Mouse (Mus musculus) heart, embryonic 10.5 days (tissue): ENCODE results near the gene Rab31. TPM values are rescaled to one million over a fixed set of nuclear protein-coding genes. Genes with fewer than 3 reads are reported as not detected.
A peak's percentile ranks its signal among the peaks of the same experiment; 100 is the strongest.

ENCODE experiments used
- DNase-seq: peaks from one replicate; pipeline ENCODE4 v3.0.0-alpha.2; 2017; ENCODE audit warnings: low spot score
- H3K27ac ChIP-seq: fragments of 300-500 bp; sonication (generic); 2 replicates; pipeline ENCODE4 v1.5.1; 2016; ENCODE audit warnings: mild to moderate bottlenecking
- H3K27me3 ChIP-seq: fragments of 300-500 bp; sonication (generic); 2 replicates; pipeline ENCODE4 v1.6.1; 2016; ENCODE audit warnings: mild to moderate bottlenecking; ENCODE audit not compliant: poor library complexity, insufficient read depth, severe bottlenecking
- H3K36me3 ChIP-seq: fragments of 300-500 bp; sonication (generic); 2 replicates; pipeline ENCODE4 v1.6.1; 2016; ENCODE audit warnings: mild to moderate bottlenecking, moderate library complexity
- H3K4me1 ChIP-seq: fragments of 300-500 bp; sonication (generic); 2 replicates; pipeline ENCODE4 v1.6.1; 2016; ENCODE audit warnings: mild to moderate bottlenecking
- H3K4me3 ChIP-seq: fragments of 300-500 bp; sonication (generic); 2 replicates; pipeline ENCODE4 v1.5.1; 2016; ENCODE audit warnings: mild to moderate bottlenecking, moderate library complexity
- H3K9me3 ChIP-seq: fragments of 300-500 bp; sonication (generic); 2 replicates; pipeline ENCODE4 v1.6.1; 2016; ENCODE audit warnings: mild to moderate bottlenecking, moderate library complexity
- WGBS: fragments of 180-500 bp; shearing (Covaris S2); methylation state at CpG from one replicate; pipeline ENCODE4 v1.1.7; 2016; 5-methylcytosine and 5-hydroxymethylcytosine counted together
- polyA plus RNA-seq: library from polyadenylated mRNA; unstranded; fragments of >200 nt; fragmentation: Nextera tagmentation; extraction: Ambion mirVana; gene quantifications from 2 replicates; pipeline ENCODE4 v1.2.1, GENCODE M21; 2016

Rab31 gene
- polyA plus RNA-seq, 1 experiment from 2014 or later, result 35.7 TPM

DNA sequence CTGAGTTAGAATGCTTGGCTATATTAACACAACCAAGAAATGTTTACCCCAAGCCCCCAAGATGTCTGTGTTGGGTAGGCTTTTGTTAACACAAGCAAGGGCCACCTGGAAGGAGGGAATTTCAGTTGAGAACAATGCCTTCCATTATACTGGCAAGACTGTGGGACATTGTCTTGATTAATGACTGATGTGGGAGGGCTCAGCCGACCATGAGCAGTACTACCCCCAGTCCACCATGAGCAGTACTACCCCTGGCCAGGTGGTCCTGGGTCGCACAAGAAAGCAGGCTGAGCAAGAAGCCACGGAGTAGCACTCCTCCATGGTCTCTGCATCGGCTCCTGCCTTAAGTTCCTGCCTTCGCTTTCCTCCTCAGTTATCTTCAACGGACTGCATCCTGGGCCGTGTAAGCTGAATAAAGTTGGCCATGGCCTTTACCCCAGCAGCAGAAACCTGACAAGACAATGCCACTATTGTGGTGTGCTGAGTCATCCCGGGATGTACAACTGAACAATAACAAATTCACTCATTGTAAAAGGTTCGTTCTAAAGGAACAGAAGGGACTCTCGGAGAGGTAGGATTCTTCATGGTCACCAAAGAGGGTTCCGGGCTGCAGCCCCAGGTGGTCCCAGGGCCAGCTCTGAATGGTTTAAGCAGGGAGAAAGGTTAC, 28.8 kb downstream of the Rab31 start:
- Histone ChIP-seq H3K4me1 (peaks cover 17% of the 10 kb centered on the region; the same call in 1 of the 2 replicates), H3K9me3 (no peaks in the 10 kb centered on the region), H3K27me3 (no peaks in the 10 kb centered on the region), H3K4me3 (no peak overlapping the region), H3K36me3 (peaks cover 4% of the 10 kb centered on the region; the same call in 1 of the 2 replicates), H3K27ac (no peak overlapping the region)
- DNase-seq, result no peak
- 84% methylated on average over 11 of the region's 11 CpGs for WGBS

GRCm38 (mm10) chr17:65742969-65743368, 29.6 kb downstream of the Rab31 start:
- no peaks in the 10 kb centered on the region for H3K27me3 ChIP-seq
- 80% methylated on average over 4 of the region's 4 CpGs for WGBS
- peaks cover 4% of the 10 kb centered on the region; the same call in 1 of the 2 replicates for H3K36me3 ChIP-seq
- H3K4me3 ChIP-seq, result no peak overlapping the region
- DNase-seq, result no peak
- no peaks in the 10 kb centered on the region for H3K9me3 ChIP-seq
- peaks cover 17% of the 10 kb centered on the region; the same call in 1 of the 2 replicates for H3K4me1 ChIP-seq
- H3K27ac ChIP-seq, result no peak overlapping the region

GRCm38 (mm10) chr17:65742245-65742905, 30.2 kb downstream of the Rab31 start:
- no peaks in the 10 kb centered on the region for H3K9me3 ChIP-seq
- H3K27ac ChIP-seq, result no peak overlapping the region
- H3K4me3 ChIP-seq, result no peak overlapping the region
- WGBS, result 87% methylated on average over 10 of the region's 10 CpGs
- H3K4me1 ChIP-seq, result peaks cover 17% of the 10 kb centered on the region; the same call in 1 of the 2 replicates
- no peaks in the 10 kb centered on the region for H3K27me3 ChIP-seq
- H3K36me3 ChIP-seq, result peaks cover 4% of the 10 kb centered on the region; the same call in 1 of the 2 replicates
- DNase-seq, result no peak

DNA sequence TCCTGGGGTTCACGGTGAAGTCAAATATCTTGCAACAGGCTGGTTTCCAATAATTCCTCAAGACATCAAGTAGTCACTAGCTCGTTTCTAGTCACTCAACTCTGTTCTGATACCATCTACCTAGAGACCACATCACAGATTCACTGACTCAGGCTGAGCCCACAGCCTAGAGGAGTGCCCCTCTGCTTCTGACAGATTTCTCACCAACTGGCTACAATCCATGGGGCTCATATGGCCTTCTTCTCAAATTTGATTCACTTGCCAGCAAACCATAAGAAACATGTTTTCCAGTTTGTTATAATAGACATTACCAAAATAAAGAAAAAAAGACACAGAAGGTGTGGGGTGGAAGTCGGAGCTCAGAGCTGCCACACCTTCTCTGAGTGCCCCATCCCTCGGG, 31.0 kb downstream of the Rab31 start:
- Histone ChIP-seq H3K4me3 (no peak overlapping the region), H3K36me3 (peaks cover 4% of the 10 kb centered on the region; the same call in 1 of the 2 replicates), H3K9me3 (no peaks in the 10 kb centered on the region), H3K27me3 (no peaks in the 10 kb centered on the region), H3K27ac (no peak overlapping the region), H3K4me1 (peaks cover 17% of the 10 kb centered on the region; the same call in 1 of the 2 replicates)
- WGBS, result 79% methylated on average over 4 of the region's 4 CpGs
- DNase-seq, result no peak

DNA sequence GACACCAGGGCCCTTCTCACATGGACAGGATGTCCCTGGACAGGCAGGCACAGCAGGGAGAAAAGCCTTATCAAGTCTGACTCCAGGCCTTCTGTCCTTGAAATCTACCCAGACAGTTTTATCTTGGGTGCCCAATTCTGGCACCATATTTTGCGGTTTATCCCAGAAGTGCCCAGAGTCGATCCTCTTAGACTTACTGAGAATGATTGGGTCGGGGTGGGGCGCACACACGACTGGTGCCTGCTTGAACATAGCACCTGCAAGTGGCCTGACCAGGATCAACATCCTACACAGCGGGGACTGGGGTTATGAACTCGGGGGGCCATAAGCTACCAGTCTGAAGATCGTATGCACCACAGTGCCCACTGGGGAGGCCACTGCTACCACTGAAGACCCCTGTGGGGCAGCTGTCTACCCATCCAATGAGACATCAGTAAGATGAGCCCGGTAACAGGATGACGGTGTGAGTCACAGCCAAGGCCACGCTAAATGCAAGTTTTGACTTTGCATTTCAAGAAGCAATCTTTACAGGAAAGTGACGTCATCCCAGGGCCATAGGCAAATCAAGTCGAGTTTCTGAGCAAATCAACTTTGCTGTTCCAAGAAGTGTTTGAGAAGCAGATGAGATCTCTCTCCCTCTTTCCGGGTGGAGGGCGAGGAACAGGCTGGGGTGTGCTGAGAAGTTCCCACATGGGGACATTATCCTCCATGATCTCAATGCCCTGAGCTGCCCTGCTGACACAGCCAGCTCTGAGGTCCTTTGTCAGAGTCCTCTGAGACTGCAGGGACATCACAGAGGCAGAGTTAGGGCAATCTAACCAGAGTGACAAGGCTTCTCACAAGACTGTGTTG, 32.5 kb downstream of the Rab31 start:
- H3K4me1 ChIP-seq, result peaks cover 12% of the 10 kb centered on the region; the same call in 1 of the 2 replicates
- 66% methylated on average over 15 of the region's 15 CpGs for WGBS
- no peak overlapping the region for H3K4me3 ChIP-seq
- H3K9me3 ChIP-seq, result no peaks in the 10 kb centered on the region
- no peak for DNase-seq
- peak overlapping the region; percentile 16; the same call in 1 of the 2 replicates for H3K27ac ChIP-seq
- peaks cover 4% of the 10 kb centered on the region; the same call in 1 of the 2 replicates for H3K36me3 ChIP-seq
- H3K27me3 ChIP-seq, result no peaks in the 10 kb centered on the region

DNA sequence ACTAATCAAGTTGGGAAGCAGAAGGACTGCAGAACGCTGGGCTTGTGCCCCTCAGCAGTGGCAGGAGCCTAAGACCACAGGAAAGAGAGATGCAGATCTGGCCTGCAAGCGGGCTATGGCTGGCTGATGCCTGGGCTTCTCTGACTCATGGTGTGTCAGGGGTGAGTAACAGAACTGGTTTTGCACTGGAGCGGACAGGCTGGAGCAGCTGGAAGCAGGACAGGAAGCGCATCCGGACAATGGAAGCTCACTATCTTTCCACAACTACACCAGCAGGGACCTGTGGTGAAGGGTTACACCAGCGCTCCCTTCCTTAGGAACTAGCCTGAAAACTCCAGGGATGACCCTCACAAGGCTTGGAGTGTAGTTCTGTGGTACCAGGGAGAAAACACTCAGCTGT, 34.9 kb downstream of the Rab31 start:
- WGBS, result 64% methylated on average over 6 of the region's 6 CpGs
- 0 out of 2 replicates have a peak overlapping the region, but pooled peaks have one; percentile 32 for H3K27ac ChIP-seq

GRCm38 (mm10) chr17:65737175-65737574, 35.4 kb downstream of the Rab31 start:
- Histone ChIP-seq H3K4me1 (peaks cover 12% of the 10 kb centered on the region; the same call in 1 of the 2 replicates), H3K4me3 (no peak overlapping the region), H3K36me3 (no peaks in the 10 kb centered on the region), H3K9me3 (no peaks in the 10 kb centered on the region), H3K27me3 (no peaks in the 10 kb centered on the region), H3K27ac (no peak overlapping the region)
- 75% methylated on average over 5 of the region's 5 CpGs for WGBS
- DNase-seq, result no peak

More for the DNA sequence above, 34.9 kb downstream of the Rab31 start:
- Histone ChIP-seq H3K27me3 (no peaks in the 10 kb centered on the region), H3K4me1 (peaks cover 12% of the 10 kb centered on the region; the same call in 1 of the 2 replicates), H3K36me3 (no peaks in the 10 kb centered on the region), H3K4me3 (no peak overlapping the region), H3K9me3 (no peaks in the 10 kb centered on the region)
- DNase-seq, result no peak

- H3K4me1 ChIP-seq, result peaks cover 5% of the 10 kb centered on the region; the same call in 1 of the 2 replicates
Observed at GRCm38 (mm10) chr17:65735088-65735487, 37.5 kb downstream of the Rab31 start.

DNA sequence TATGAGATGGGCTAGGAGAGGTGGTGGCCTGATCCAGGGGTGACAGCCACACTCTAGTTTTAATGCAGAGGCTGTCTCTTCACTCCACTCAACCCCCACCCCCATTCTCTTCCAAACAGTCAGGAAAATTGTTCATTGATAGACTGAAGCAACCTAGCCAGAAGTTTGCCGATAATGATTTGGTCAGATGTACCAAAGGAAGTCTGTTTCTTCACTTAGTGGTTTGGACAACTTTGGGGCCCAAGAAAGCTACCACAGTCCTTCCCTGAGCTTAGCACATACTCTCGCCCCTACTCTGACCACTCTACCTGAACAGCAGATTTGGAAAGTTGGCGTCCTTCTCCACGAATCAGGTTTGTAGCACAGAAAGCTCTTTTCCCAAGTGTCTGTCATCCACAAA, 39.9 kb downstream of the Rab31 start:
- WGBS, result 88% methylated on average over 4 of the region's 4 CpGs
- DNase-seq, result no peak
- H3K9me3 ChIP-seq, result no peaks in the 10 kb centered on the region
- H3K36me3 ChIP-seq, result no peaks in the 10 kb centered on the region
- no peak overlapping the region for H3K27ac ChIP-seq
- no peaks in the 10 kb centered on the region for H3K27me3 ChIP-seq
- no peaks in the 10 kb centered on the region for H3K4me1 ChIP-seq
- no peak overlapping the region for H3K4me3 ChIP-seq

More at GRCm38 (mm10) chr17:65735088-65735487, 37.5 kb downstream of the Rab31 start:
- no peaks in the 10 kb centered on the region for H3K27me3 ChIP-seq
- DNase-seq, result no peak
- 85% methylated on average over 2 of the region's 2 CpGs for WGBS
- no peaks in the 10 kb centered on the region for H3K36me3 ChIP-seq
- H3K9me3 ChIP-seq, result no peaks in the 10 kb centered on the region
- H3K4me3 ChIP-seq, result no peak overlapping the region
- H3K27ac ChIP-seq, result no peak overlapping the region

- H3K4me1 ChIP-seq, result no peaks in the 10 kb centered on the region
- WGBS, result 87% methylated on average over 9 of the region's 9 CpGs
- H3K36me3 ChIP-seq, result no peaks in the 10 kb centered on the region
- no peak overlapping the region for H3K27ac ChIP-seq
- no peak for DNase-seq
- no peaks in the 10 kb centered on the region for H3K27me3 ChIP-seq
- no peak overlapping the region for H3K4me3 ChIP-seq
- no peaks in the 10 kb centered on the region for H3K9me3 ChIP-seq
Observed at GRCm38 (mm10) chr17:65731710-65732109, 40.8 kb downstream of the Rab31 start.

GRCm38 (mm10) chr17:65729945-65730741, 42.4 kb downstream of the Rab31 start:
- no peaks in the 10 kb centered on the region for H3K4me1 ChIP-seq
- no peaks in the 10 kb centered on the region for H3K36me3 ChIP-seq
- H3K4me3 ChIP-seq, result no peak overlapping the region
- no peaks in the 10 kb centered on the region for H3K9me3 ChIP-seq
- no peak overlapping the region for H3K27ac ChIP-seq
- WGBS, result 67% methylated on average over 16 of the region's 16 CpGs
- no peaks in the 10 kb centered on the region for H3K27me3 ChIP-seq
- DNase-seq, result no peak

DNA sequence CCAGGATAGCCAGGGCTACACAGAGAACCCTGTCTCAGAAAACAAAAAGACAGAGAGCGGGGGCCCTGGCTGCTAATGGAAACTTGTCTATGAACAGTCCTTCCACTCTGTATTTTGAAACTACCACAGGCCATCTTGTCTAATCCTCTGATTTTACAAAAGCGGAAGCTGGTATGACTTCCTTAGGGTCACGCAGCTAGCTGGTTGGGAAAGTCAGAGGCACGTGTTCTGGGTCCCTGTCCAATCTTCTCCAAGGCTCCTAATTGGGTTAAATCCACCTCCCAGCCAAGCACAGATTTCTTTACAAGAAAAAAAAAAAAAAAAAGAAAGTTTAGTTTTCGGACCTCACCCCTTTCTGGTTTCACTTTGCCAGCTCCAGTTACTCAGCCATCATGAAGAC, 45.8 kb downstream of the Rab31 start:
- DNase-seq, result no peak
- 87% methylated on average over 5 of the region's 5 CpGs for WGBS

More for the DNA sequence above, 45.8 kb downstream of the Rab31 start:
- no peak overlapping the region for H3K27ac ChIP-seq
- H3K9me3 ChIP-seq, result no peaks in the 10 kb centered on the region
- no peaks in the 10 kb centered on the region for H3K27me3 ChIP-seq
- no peaks in the 10 kb centered on the region; the same call in 1 of the 2 replicates for H3K4me1 ChIP-seq
- 0 out of 2 replicates have a peak, but pooled peaks cover 4% of the 10 kb centered on the region for H3K36me3 ChIP-seq
- H3K4me3 ChIP-seq, result no peak overlapping the region
